Mouse (Mus musculus): ENCODE data around the gene Ear10.
"Not testable (repeated sequence)": the region's sequence is repeated elsewhere in the genome, so short reads cannot be mapped to it uniquely, and the experiment has no call there.

Ear10 gene

DNA sequence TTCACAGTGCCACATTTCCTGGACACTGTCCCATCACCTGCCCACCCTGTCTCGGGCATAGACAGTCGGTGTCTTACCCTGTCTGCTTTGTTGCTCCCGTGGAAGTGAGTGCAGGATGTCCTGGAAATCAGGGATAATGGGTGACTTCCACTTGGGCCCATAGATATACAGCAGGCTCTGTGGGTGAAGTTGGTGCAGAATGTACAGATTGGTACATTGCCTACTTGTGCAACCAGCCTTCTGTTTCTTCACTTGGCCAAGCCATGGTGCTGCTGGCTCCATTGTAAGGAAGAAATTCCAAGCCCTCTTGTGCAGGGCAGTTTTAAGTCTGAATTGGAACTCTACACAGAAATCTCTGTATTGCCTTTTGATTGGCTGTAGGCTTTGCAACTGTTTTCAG lies at the start of gene Ear10:
TSS of gene Ear10 (minus strand) at position 101 of the 400 bp plus-strand sequence.
- not testable (repeated sequence) for DNase-seq

GRCm38 (mm10) chr14:43956769-43957168 lies 33.4 kb upstream of the Ear10 start, which contains the start of gene Ang5:
Gene Ang5, plus strand, starts transcription at chr14:43957069.
- DNase-seq: not testable (repeated sequence)

- DNase-seq: not testable (repeated sequence)
These were observed 31.7 kb upstream of the Ear10 start for GRCm38 (mm10) chr14:43955074-43955473.

DNA sequence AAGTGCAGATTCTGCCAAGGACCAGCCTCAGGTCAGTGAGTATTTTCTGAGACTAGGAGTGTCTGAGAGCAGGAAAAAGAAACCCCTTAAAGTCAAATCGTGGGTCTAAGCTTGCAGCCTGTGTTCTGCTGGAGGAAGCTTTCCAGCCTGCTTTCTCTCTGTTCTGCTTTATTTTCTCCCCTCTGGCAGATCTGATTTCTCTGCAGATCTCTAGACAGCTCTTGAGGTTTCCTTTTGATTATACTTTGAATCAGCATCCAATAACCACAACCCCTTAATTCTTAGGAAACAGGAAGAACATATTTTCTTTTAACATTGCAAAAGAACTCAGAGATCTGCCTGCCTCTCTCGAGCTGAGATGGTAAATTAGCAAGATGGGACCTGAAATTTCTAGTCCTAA lies 30.0 kb upstream of the Ear10 start:
- not testable (repeated sequence) for DNase-seq

- not testable (repeated sequence) for DNase-seq
These were observed 10.0 kb upstream of the Ear10 start for GRCm38 (mm10) chr14:43933399-43933798.

DNA sequence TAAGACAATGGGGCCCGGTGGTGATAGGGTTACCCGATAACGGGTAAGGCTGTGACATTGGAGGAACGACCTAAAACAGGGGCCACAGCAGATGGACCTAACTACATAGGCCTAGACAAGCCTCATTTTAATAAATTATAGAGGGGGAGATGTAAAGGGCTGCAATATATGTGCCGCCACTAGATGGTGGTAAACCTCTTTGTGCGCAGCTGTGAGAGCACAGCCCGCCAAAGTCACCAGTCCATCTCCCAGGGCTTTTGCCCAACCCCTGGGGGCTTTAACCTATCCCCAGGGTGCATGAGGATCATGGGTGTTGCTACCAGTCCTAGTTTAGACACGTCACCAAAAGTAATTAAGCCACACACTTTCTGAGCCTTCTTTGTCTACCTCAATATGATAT lies 9.6 kb upstream of the Ear10 start:
- DNase-seq: not testable (repeated sequence)

DNA sequence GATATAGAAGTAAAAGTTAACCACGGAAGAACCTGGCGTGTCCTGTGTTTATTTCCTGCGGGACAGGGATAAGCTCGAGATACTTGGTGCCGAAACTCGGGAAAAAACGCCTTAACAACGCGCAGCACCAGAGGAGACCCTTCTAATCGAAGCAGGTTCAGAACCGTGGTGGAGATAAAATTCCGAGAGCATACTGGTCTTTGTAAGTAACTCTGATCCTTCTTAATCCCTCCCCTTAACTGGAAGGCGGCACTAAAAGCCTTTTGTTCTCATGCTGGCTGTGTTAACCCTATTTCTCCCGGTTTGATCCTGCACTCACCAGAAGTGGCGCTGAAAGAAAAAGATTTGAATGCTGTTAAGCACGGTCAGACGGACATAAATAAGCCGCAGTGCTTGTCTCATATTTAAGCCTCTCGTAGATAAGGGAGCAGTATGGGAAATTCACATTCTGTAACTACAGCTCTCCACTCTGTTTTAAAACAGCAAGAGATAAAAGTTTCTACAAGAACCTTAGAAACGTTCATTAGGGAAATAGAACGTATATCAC lies 2.1 kb upstream of the Ear10 start:
- DNase-seq: peak; percentile 82

- peak; percentile 92 for DNase-seq
These were observed 1.5 kb upstream of the Ear10 start, which contains the start of gene Gm8113 for GRCm38 (mm10) chr14:43924688-43925403. Gene Gm8113, plus strand, starts transcription at chr14:43925390.

DNA sequence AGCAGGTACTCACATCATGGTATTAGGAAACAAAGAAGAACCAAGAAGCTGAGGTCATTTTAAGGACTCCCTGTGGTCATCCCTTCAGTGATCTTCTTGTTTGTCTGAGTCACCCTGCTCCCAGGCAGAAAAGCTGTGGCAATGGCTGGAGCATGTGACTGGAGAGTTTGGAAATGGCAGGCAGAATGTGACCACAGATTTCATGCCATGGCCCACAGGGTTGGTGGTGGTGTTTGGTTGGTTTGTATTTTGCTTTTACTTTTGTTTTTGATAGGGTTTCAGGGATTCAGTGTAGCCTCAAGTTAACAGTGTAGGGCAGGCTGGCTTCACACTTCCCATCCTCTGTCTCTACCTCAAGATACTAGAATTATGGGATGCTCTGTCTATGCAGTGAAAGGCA lies 5.1 kb downstream of the Ear10 start:
- not testable (repeated sequence) for DNase-seq

DNA sequence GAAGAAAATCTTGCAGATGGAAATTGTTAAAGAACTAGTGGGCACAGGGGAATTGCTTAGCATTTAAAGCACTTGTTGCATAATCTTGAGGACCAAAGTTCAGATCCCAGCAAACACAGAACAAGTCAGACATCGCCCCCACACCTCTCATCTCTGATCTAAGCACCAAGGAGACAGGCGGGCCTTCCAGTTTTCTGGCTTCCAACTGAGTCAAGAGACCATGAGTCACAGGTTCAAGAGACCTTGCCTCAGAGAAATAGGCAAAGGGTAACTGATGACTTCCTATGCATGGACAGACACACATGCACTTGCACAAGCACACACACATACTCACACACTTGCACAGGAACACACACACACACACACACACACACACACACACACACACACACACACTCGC lies 24.8 kb downstream of the Ear10 start:
- DNase-seq: not testable (repeated sequence)

GRCm38 (mm10) chr14:43895357-43895756 lies 28.0 kb downstream of the Ear10 start:
- DNase-seq: not testable (repeated sequence)

DNA sequence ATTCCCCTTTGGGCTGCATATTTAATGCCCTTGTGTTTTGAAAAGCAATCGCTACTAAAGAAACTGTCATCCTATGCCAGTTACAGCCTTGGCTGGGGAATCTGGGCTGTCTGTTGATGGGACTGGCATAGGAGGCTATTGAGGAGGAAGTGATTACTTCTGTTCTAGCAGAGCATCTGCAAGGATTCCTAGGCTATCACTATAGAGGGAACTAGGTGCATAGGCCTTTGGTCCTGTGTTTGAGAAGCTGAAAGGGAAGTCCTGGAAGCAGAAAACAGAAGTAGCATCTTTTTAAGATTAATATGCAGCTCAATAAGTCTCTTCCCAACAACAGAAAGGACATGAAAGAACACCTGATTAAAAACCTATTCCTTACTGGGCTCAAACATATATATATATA lies 32.1 kb downstream of the Ear10 start:
- DNase-seq: not testable (repeated sequence)

- not testable (repeated sequence) for DNase-seq
These were observed 37.1 kb downstream of the Ear10 start for GRCm38 (mm10) chr14:43886235-43886634.

DNA sequence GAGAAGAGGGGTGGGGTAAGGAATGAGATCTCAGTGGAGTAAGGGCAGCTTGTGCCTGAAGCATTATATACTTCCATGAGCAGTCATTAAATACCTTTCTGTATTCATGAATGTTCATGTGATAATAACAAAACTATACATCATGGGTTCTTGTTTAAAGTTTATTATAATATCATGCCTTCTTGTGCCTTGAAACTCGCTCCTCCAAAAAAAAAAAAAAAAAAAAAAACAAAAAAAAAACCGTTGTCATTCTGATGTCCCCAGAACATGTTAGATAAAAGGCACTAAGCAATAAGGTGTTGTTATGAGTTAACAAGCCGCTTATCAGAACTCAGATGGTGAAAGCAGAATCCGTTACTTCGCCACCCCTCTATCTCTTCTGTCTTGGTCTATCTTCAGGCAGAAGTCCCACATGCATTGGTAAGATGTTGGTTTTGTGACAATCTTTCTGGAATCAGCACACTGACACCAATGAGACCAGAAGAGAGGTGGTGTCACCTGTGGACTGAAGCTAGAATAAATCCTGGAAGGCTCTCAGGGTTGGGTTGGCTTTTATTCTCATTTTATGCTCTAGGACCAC lies 43.3 kb downstream of the Ear10 start:
- not testable (repeated sequence) for DNase-seq

- DNase-seq: not testable (repeated sequence)
These were observed 45.6 kb downstream of the Ear10 start for GRCm38 (mm10) chr14:43877789-43878188.

GRCm38 (mm10) chr14:43875417-43875816 lies 47.9 kb downstream of the Ear10 start, which contains the start of gene Ear1:
Gene Ear1, minus strand, starts transcription at chr14:43875517.
- not testable (repeated sequence) for DNase-seq

GRCm38 (mm10) chr14:43874862-43875261 lies 48.5 kb downstream of the Ear10 start:
- not testable (repeated sequence) for DNase-seq
